Mouse (Mus musculus) heart, embryonic 11.5 days (tissue): ENCODE measurements around the gene Lmo7. TPM values are rescaled to one million over a fixed set of nuclear protein-coding genes. Genes with fewer than 3 reads are reported as not detected.
A peak's percentile ranks its signal among the peaks of the same experiment; 100 is the strongest.

Experiments
- ATAC-seq: fragments of 200-750 bp; cut with Nextera tagmentation; replicated peaks from 2 replicates; pipeline ENCODE4 v1.8.0; 2017; ENCODE audit warnings: moderate library complexity; ENCODE audit not compliant: insufficient number of reproducible peaks, low FRiP score, low TSS enrichment
- H3K27ac ChIP-seq: fragments of 300-500 bp; sonication (generic); 2 replicates; pipeline ENCODE4 v1.5.1; 2014; ENCODE audit warnings: mild to moderate bottlenecking, low read depth, low read length
- H3K27me3 ChIP-seq: fragments of 300-500 bp; sonication (generic); 2 replicates; pipeline ENCODE4 v1.6.1; 2014; ENCODE audit warnings: mild to moderate bottlenecking, low read length, mixed read lengths; ENCODE audit not compliant: control insufficient read depth, insufficient read depth
- H3K36me3 ChIP-seq: fragments of 300-500 bp; sonication (generic); 2 replicates; pipeline ENCODE4 v1.6.1; 2014; ENCODE audit warnings: mild to moderate bottlenecking, low read length, moderate library complexity, mixed read lengths; ENCODE audit not compliant: control insufficient read depth, insufficient read depth
- H3K4me1 ChIP-seq: fragments of 300-500 bp; sonication (generic); 2 replicates; pipeline ENCODE4 v1.6.1; 2014; ENCODE audit warnings: low read length; ENCODE audit not compliant: control insufficient read depth, insufficient read depth
- H3K4me2 ChIP-seq: fragments of 300-500 bp; sonication (generic); 2 replicates; pipeline ENCODE4 v1.6.1; 2014; ENCODE audit warnings: mild to moderate bottlenecking, moderate library complexity
- H3K4me3 ChIP-seq: fragments of 300-500 bp; sonication (generic); 2 replicates; pipeline ENCODE4 v1.5.1; 2014; ENCODE audit warnings: low read depth, low read length
- H3K9ac ChIP-seq: fragments of 300-500 bp; sonication (generic); 2 replicates; pipeline ENCODE4 v1.6.1; 2014; ENCODE audit warnings: mild to moderate bottlenecking, low read depth, low read length, moderate library complexity
- H3K9me3 ChIP-seq: fragments of 300-500 bp; sonication (generic); replicated peaks from 2 replicates; pipeline ENCODE4 v1.6.1; 2016; ENCODE audit warnings: low read length; ENCODE audit not compliant: control insufficient read depth
- WGBS: fragments of 180-500 bp; shearing (Covaris S2); extraction: QIAGEN DNeasy Blood & Tissue Kit; methylation state at CpG from one replicate; pipeline ENCODE4 v1.1.7; 2014; ENCODE audit not compliant: insufficient replicate concordance; 5-methylcytosine and 5-hydroxymethylcytosine counted together
- polyA plus RNA-seq: library from polyadenylated mRNA; unstranded; fragments of >200 nt; fragmentation: Nextera tagmentation; extraction: Ambion mirVana; gene quantifications from 2 replicates; pipeline ENCODE4 v1.2.1, GENCODE M21; 2014

The Lmo7 gene
- polyA plus RNA-seq, 1 experiment from 2014 or later = 126 TPM

DNA sequence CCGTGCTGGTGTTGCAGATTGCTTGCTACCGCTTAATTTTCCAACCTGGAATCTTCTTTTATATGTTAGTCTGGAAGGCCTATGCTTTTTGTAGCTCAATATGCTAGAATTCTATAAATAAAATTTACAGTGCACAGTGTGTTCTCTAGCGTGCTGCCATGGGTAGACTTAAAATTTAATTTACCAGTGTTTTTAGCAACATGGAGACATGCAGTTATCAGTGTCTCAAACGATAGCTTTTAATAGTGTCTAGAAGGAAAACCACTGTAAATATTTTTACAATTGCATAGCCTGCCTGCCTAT, 201.6 kb downstream of the Lmo7 start:
- H3K36me3 ChIP-seq = peaks cover 12% of the 10 kb centered on the region
- no peaks in the 10 kb centered on the region for H3K4me1 ChIP-seq
- H3K27me3 ChIP-seq = no peaks in the 10 kb centered on the region
- no peak overlapping the region for H3K4me2 ChIP-seq
- WGBS = 83% methylated on average over 4 of the region's 4 CpGs
- ATAC-seq = no peak
- H3K27ac ChIP-seq = no peak overlapping the region
- no peak overlapping the region for H3K4me3 ChIP-seq
- no peaks in the 10 kb centered on the region for H3K9me3 ChIP-seq
- no peak overlapping the region for H3K9ac ChIP-seq

DNA sequence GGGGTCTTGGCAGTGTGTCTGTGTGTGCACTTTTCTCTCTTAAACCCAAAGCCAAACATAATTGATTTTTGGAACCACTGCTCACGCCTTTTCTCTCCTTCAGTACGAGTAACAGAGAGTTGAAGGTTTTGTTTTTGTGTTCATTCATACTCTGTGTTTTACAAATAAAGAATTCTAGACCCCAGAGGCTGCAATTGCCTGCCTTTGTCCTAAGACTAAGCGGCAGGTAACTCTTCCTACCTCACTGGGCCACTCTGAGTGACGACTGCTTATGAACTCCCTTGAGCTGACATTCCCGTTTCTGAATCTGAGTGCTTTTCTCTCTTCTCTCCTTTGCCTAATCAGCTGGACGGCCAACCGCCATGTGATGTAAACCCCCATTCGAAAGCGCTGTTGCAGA, 203.8 kb downstream of the Lmo7 start:
- no peak for ATAC-seq
- Histone ChIP-seq H3K4me2 (no peak overlapping the region), H3K27me3 (no peaks in the 10 kb centered on the region), H3K4me1 (no peaks in the 10 kb centered on the region), H3K36me3 (peaks cover 12% of the 10 kb centered on the region), H3K9ac (no peak overlapping the region), H3K4me3 (no peak overlapping the region), H3K27ac (no peak overlapping the region), H3K9me3 (no peaks in the 10 kb centered on the region)
- WGBS = 84% methylated on average over 9 of the region's 9 CpGs

DNA sequence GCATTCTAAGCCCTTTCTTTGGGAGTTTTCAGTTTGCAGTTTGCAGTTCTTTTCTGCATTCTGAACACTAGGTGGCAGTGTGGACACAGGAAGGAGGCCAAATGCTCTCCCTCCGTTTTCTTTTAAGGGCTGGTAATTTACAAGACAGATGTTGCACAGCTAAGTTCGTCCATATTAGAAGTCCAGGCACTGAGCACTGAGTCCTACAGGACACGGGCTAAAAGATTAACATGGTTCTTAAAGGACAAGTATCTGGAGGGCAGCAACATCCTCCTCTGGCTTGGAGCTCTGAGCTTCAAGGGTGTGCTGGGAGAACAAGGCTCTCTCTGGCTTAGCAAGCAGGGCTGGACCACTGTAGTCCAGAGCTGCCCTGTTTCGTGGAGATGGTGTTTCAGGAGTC, 213.2 kb downstream of the Lmo7 start:
- Histone ChIP-seq H3K27me3 (no peaks in the 10 kb centered on the region), H3K4me3 (no peak overlapping the region), H3K9ac (peak overlapping the region; percentile 56; the same call in 1 of the 2 replicates), H3K27ac (no peak overlapping the region), H3K4me1 (no peaks in the 10 kb centered on the region), H3K9me3 (no peaks in the 10 kb centered on the region), H3K36me3 (no peaks in the 10 kb centered on the region), H3K4me2 (peak overlapping the region; percentile 59)
- WGBS = 7% methylated on average over 4 of the region's 4 CpGs
- ATAC-seq = no peak

DNA sequence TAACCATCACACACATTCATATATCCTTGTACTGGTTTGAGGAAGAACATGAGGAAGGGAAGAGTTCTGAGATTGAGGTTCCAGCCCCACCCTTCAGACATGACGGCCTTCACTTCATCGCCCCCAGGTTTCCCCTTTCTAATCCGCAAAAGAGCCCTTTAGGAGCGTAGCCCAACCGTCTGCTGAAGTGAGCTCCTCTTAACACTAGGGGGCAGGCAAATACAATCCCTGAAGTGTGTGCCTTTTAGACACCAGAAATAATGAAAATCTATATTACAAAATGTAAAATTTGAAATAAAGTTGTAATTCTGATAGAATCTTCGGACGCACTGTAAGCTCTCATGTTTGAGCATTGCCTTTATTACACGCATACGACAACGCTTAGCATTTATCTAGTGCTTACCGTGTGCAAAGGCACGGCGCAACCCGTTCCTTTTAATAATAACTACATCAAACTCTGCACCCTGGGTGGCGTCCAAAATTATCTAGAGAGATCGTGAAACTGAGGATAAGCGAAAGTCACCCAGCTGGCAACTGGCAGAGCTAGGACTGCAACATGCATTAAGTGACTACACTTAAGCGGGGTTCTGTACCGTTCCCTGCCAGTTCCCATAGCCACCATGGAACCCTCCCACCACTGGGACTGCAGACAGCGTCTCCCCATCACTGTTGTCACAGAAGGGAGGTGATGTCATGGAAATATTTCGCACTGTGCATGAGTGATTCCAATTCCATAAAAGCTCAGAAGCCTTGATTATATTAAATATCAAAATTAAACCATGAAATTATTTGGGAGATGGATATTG, 217.2 kb downstream of the Lmo7 start:
- Histone ChIP-seq H3K27ac (no peak overlapping the region), H3K27me3 (no peaks in the 10 kb centered on the region), H3K36me3 (no peaks in the 10 kb centered on the region), H3K4me3 (no peak overlapping the region), H3K9ac (no peak overlapping the region), H3K4me2 (no peak overlapping the region), H3K9me3 (no peaks in the 10 kb centered on the region), H3K4me1 (no peaks in the 10 kb centered on the region)
- 50% methylated on average over 21 of the region's 21 CpGs for WGBS
- ATAC-seq = no peak

DNA sequence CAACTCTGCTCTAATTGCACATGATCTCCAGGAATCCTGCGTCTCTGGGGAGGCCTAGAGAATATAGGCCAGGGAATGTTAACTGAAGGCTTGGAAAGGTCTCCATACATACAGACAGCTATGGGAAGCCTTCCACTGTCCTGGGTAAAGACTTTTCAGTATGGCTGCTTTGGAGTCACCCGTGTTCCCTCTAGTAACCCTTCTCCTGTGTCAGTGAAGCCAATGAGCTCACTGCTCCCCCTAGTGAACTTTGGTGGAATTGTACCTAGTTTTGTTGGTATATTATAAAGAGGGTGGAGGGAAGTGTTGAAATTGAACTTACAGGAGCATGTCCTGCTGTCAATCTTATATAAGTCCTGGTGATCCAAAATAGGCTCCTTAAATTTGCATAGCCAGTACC, 219.4 kb downstream of the Lmo7 start:
- WGBS = 49% methylated on average over 2 of the region's 2 CpGs
- Histone ChIP-seq H3K27ac (no peak overlapping the region), H3K36me3 (no peaks in the 10 kb centered on the region), H3K4me2 (no peak overlapping the region), H3K4me1 (no peaks in the 10 kb centered on the region), H3K9me3 (no peaks in the 10 kb centered on the region), H3K4me3 (no peak overlapping the region), H3K27me3 (no peaks in the 10 kb centered on the region), H3K9ac (no peak overlapping the region)
- ATAC-seq = no peak

DNA sequence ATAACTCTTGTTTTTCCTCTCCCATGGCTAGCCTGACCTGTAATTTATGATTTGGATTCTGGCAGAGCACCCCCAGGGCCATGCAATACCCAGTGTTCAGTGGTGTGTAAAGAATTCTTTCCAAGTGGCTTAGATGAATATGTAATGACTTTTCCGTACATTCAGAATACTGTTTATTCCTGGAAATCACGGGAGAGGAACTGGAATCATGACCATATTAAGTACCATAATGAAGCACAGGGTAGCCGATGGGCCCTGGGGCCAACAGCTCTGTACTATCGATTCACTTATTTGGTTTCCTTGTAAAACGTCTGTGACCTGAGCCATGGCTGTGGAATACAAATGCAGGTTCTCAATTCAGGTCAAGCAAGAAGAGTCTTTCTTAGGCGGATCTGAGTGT, 221.3 kb downstream of the Lmo7 start:
- H3K9ac ChIP-seq = no peak overlapping the region
- WGBS = 79% methylated on average over 6 of the region's 6 CpGs

DNA sequence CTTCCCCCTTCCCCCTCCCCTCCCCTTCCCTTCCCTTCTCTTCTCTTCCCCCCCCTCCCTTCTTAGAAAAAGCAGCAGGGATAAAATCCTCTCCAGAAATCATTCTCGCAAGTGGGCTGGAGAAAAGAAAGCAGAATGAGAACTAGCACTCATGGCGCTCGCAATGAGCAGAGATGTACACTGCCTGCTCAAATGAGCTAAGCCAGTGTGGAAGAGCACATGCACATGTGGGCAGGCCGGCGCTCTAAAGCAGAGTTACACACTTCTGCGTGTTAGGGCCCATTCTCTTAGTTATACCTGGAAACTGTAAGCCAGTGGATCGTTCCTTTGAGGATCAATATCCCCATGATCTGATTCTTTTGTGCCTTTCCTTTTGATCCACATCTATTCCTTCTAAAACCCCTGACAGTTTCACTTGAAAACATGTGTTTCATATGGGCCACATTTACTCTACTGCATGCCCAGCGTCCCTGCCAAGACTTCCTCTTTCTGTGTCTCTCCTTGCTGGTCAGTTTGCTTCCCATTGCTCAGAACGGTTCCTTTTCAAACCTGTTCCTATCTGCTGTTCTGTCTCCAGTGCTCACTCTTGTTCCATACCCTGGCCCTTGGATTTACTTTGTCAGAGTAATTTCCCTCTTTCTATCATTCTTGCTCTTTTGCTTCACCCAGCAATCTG, 224.2 kb downstream of the Lmo7 start:
- H3K27ac ChIP-seq = no peak overlapping the region
- H3K27me3 ChIP-seq = no peaks in the 10 kb centered on the region
- no peaks in the 10 kb centered on the region for H3K36me3 ChIP-seq
- ATAC-seq = no peak
- H3K4me1 ChIP-seq = no peaks in the 10 kb centered on the region
- no peak overlapping the region for H3K4me3 ChIP-seq
- H3K9ac ChIP-seq = no peak overlapping the region
- WGBS = 71% methylated on average over 9 of the region's 9 CpGs
- no peaks in the 10 kb centered on the region for H3K9me3 ChIP-seq
- H3K4me2 ChIP-seq = no peak overlapping the region

More for the DNA sequence above, 221.3 kb downstream of the Lmo7 start:
- Histone ChIP-seq H3K9me3 (no peaks in the 10 kb centered on the region), H3K27me3 (no peaks in the 10 kb centered on the region), H3K4me1 (no peaks in the 10 kb centered on the region), H3K36me3 (no peaks in the 10 kb centered on the region), H3K27ac (no peak overlapping the region), H3K4me2 (no peak overlapping the region), H3K4me3 (no peak overlapping the region)
- ATAC-seq = no peak

DNA sequence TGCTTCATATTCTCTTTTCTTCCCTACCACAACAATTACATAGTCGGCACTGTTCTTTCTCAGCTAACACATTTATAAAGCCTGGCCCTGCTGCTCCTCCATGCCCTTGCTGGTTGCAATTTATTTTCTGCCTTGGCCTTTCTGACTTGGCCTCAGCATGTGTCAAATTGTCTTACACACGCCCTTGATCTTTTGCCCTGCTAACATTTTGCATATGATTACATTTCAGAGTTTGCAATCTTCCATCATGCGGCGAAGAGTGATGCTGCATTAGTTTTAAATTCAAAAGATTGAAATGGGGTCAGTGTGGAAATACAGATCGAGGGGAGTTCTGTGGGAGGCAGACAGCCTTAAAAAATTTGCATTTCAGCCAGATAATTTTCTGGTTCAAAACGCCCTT, 234.6 kb downstream of the Lmo7 start:
- H3K4me2 ChIP-seq = no peak overlapping the region
- no peak overlapping the region for H3K9ac ChIP-seq
- no peak for ATAC-seq

DNA sequence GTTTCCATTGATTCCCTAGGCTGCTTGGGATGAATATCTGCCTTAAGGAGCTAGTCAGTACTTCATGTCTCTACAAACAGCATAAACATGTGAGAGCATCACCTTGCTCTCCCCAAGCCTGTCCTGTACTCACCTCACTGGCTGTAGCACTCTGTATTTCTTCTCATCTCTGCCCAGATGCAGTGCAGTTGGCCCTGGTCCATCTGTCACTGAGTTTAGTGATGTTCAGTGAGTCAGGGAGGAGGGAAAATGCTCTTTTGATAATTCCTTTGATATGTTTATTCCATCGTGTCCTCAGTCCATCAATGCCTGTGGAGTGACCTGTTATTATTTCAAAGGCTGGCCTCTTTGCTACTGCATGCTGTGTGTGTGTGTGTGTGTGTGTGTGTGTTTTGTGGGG, 235.2 kb downstream of the Lmo7 start:
- Histone ChIP-seq H3K9ac (no peak overlapping the region), H3K4me1 (no peaks in the 10 kb centered on the region), H3K9me3 (no peaks in the 10 kb centered on the region), H3K4me2 (no peak overlapping the region), H3K27ac (no peak overlapping the region), H3K36me3 (no peaks in the 10 kb centered on the region), H3K4me3 (no peak overlapping the region), H3K27me3 (no peaks in the 10 kb centered on the region)
- 70% methylated on average over 1 of the region's 1 CpGs for WGBS
- ATAC-seq = no peak

More for the DNA sequence above, 234.6 kb downstream of the Lmo7 start:
- Histone ChIP-seq H3K4me1 (no peaks in the 10 kb centered on the region), H3K27me3 (no peaks in the 10 kb centered on the region), H3K36me3 (no peaks in the 10 kb centered on the region), H3K27ac (no peak overlapping the region), H3K4me3 (no peak overlapping the region), H3K9me3 (no peaks in the 10 kb centered on the region)
- WGBS = 76% methylated on average over 6 of the region's 6 CpGs
